Mouse (Mus musculus): ENCODE data around the gene Tcp10a.
"Not testable (repeated sequence)": the region's sequence is repeated elsewhere in the genome, so short reads cannot be mapped to it uniquely, and the experiment has no call there.

Gene Tcp10a

GRCm38 (mm10) chr17:7324346-7324745, at the start of gene Tcp10a:
Gene Tcp10a (plus strand): TSS chr17:7324646.
- not testable (repeated sequence) for DNase-seq

- DNase-seq = no peak
Observed at GRCm38 (mm10) chr17:7278702-7279242, 45.7 kb upstream of the Tcp10a start.

GRCm38 (mm10) chr17:7279251-7279650, 45.2 kb upstream of the Tcp10a start:
- no peak for DNase-seq

- DNase-seq = peak; percentile 49
Observed at GRCm38 (mm10) chr17:7284297-7284910, 40.0 kb upstream of the Tcp10a start.

GRCm38 (mm10) chr17:7285292-7285691, 39.2 kb upstream of the Tcp10a start:
- DNase-seq = no peak

- DNase-seq = no peak
Observed at GRCm38 (mm10) chr17:7286422-7287050, 37.9 kb upstream of the Tcp10a start.

GRCm38 (mm10) chr17:7292012-7292684, 32.3 kb upstream of the Tcp10a start:
- DNase-seq = no peak

- not testable (repeated sequence) for DNase-seq
Observed at GRCm38 (mm10) chr17:7306278-7307196, 17.9 kb upstream of the Tcp10a start.

- not testable (repeated sequence) for DNase-seq
Observed at GRCm38 (mm10) chr17:7315693-7316382, 8.6 kb upstream of the Tcp10a start.

GRCm38 (mm10) chr17:7319789-7320188, 4.7 kb upstream of the Tcp10a start:
- DNase-seq = not testable (repeated sequence)

GRCm38 (mm10) chr17:7326415-7326814, 2.0 kb downstream of the Tcp10a start:
- DNase-seq = not testable (repeated sequence)

- not testable (repeated sequence) for DNase-seq
Observed at GRCm38 (mm10) chr17:7332745-7333144, 8.3 kb downstream of the Tcp10a start.

GRCm38 (mm10) chr17:7337381-7337780, 12.9 kb downstream of the Tcp10a start:
- DNase-seq = not testable (repeated sequence)

GRCm38 (mm10) chr17:7348765-7349164, 24.3 kb downstream of the Tcp10a start:
- not testable (repeated sequence) for DNase-seq

- DNase-seq = not testable (repeated sequence)
Observed at GRCm38 (mm10) chr17:7352596-7352995, 28.1 kb downstream of the Tcp10a start, which contains the start of gene Ttll2. Gene Ttll2 (minus strand): TSS chr17:7352696.

- DNase-seq = not testable (repeated sequence)
Observed at GRCm38 (mm10) chr17:7359806-7360205, 35.4 kb downstream of the Tcp10a start.

- DNase-seq = peak; percentile 59
Observed at GRCm38 (mm10) chr17:7360749-7361465, 36.5 kb downstream of the Tcp10a start.

GRCm38 (mm10) chr17:7365615-7366014, 41.2 kb downstream of the Tcp10a start:
- not testable (repeated sequence) for DNase-seq

GRCm38 (mm10) chr17:7366265-7366664, 41.8 kb downstream of the Tcp10a start:
- not testable (repeated sequence) for DNase-seq

- not testable (repeated sequence) for DNase-seq
Observed at GRCm38 (mm10) chr17:7366676-7367374, 42.4 kb downstream of the Tcp10a start.
